Mouse (Mus musculus): ENCODE results near the gene Yipf1. TPM values are rescaled to one million over a fixed set of nuclear protein-coding genes. Genes with fewer than 3 reads are reported as not detected.
"Not testable (repeated sequence)": the region's sequence is repeated elsewhere in the genome, so short reads cannot be mapped to it uniquely, and the experiment has no call there.

The Yipf1 gene
- polyA plus RNA-seq, 1 experiment = 37.3 TPM

DNA sequence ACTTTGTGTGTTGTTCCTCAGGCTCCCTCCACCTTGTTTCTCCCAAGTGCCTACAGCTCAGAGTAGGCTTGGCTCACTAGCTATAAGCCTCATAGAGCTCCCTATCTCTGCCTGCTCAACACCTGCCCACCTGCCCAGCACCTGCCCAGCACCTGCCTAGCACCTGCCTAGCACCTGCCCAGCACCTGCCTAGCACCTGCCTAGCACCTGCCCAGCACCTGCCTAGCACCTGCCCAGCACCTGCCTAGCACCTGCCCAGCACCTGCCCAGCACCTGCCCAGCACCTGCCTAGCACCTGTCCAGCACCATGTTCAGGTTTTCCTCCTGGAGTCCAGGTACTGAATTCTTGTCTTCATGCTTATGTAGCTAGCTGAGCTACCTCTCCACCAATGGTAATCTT, 52.2 kb downstream of the Yipf1 start:
- H3K4me2 ChIP-seq (ENCODE audit: low read depth); H3K36me3 ChIP-seq (ENCODE audit: control insufficient read depth, insufficient read depth); H3K27me3 ChIP-seq (ENCODE audit: control insufficient read depth, insufficient read depth, insufficient read length); H3K4me3 ChIP-seq; H3ac ChIP-seq (ENCODE audit: control insufficient read depth, insufficient read length): not testable (repeated sequence)
- H3K79me2 ChIP-seq (ENCODE audit: control insufficient read depth, insufficient read depth) = peaks cover 18% of the 10 kb centered on the region
- TF ChIP-seq TCF3 (IDR thresholded peaks at IDR 0.05; ENCODE audit: insufficient read length, low read depth) = peak; percentile 71
- peak in 2 of 3 experiments; percentile 70 to 82 for TF ChIP-seq MYOG (IDR thresholded peaks at IDR 0.05; ENCODE audit: control insufficient read depth in 1 of 3, insufficient read depth in 1 of 3, insufficient read length in 2 of 3, low read depth in 2 of 3)
- peak in 2 of 3 experiments; percentile 34 to 63 for TF ChIP-seq MYOD1 (IDR thresholded peaks at IDR 0.05; ENCODE audit: control insufficient read depth in 1 of 3, insufficient read length in 2 of 3, low read depth in 2 of 3)

DNA sequence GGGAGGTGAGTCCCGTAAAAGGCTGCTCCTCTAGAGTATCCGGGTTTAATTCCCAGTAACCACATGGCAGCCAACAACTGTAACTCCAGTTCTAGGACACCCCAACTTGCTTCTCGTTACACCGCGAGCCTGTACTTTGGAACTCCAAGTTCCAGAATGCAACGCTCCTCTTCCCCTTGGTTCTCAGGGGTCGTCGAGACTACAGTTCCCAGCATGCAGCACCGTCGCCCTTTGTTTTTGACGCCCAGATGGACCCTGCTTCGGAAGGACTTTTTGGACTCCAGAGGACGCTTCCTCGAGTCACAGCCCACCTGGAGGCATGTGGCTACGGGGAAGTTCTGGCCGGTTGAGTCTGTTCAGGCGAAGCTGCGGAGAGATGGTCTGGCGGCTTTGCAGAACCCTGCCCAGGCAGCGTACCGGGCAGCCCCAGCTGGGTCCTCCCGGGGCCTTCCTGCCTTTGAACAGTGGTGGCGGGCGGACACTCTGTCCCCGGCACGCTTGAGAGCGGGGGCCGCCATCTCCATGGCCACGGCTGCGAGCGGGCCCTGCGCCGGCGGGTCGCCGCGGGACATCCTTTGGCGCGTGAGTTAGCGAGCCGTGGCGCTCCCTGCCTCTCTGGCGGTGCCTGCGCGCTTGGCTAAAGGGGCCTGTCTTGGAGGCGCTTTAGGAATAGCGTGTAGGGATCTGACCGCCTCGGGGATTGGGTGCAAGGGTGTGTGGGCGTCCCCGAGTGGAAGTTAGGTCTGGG, 53.6 kb downstream of the Yipf1 start, which contains the start of gene Ndc1:
Gene Ndc1, plus strand, starts transcription at position 218 of the 748 bp plus-strand sequence.
- peaks cover 18% of the 10 kb centered on the region for H3K79me2 ChIP-seq (ENCODE audit: control insufficient read depth, insufficient read depth)
- TF ChIP-seq CEBPB (IDR thresholded peaks at IDR 0.05; ENCODE audit: insufficient read depth, poor library complexity, severe bottlenecking) = no peak
- TF ChIP-seq MAX (IDR thresholded peaks at IDR 0.05; ENCODE audit: low read depth) = peak; percentile 97
- no peak for TF ChIP-seq MYOD1 (IDR thresholded peaks at IDR 0.05; ENCODE audit: control insufficient read depth in 1 of 3, insufficient read length in 2 of 3, low read depth in 2 of 3)
- peak; percentile 68 for TF ChIP-seq POLR2A (IDR thresholded peaks at IDR 0.05; ENCODE audit: insufficient read length, low read depth)
- TF ChIP-seq SRF (IDR thresholded peaks at IDR 0.05; ENCODE audit: control insufficient read depth, insufficient read length, low read depth) = no peak
- TF ChIP-seq POLR2AphosphoS2 (IDR thresholded peaks at IDR 0.05; ENCODE audit: insufficient read length, low read depth) = peak; percentile 59
- TF ChIP-seq TCF12 (IDR thresholded peaks at IDR 0.05; ENCODE audit: insufficient read depth, poor library complexity, severe bottlenecking) = no peak
- TF ChIP-seq E2F4 (IDR thresholded peaks at IDR 0.05; ENCODE audit: insufficient read depth) = peak; percentile 92
- TF ChIP-seq TCF3 (IDR thresholded peaks at IDR 0.05; ENCODE audit: insufficient read length, low read depth) = no peak

DNA sequence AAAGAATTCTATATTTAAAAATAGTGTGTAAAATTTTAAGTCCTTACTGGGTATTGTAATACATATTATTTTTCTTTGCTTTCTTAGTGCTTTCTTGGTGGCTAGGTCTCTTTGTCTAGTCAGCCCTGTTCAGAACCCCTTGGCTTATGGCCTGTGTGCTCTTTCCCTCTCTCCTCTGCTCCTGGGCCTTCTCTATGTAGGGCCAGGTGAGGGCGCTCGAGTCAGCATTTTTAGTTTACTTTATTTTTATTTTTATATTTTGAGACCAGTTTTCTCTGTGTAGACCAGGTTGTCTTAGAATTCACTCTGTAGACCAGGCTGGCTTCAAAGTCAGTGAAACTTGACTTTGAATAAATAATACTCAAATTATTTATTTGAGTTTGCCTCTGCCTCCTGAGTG, 58.1 kb downstream of the Yipf1 start:
- H3K36me3 ChIP-seq (ENCODE audit: control insufficient read depth, insufficient read depth) = peaks cover 26% of the 10 kb centered on the region
- TF ChIP-seq TCF3 (IDR thresholded peaks at IDR 0.05; ENCODE audit: insufficient read length, low read depth) (no peak), SRF (IDR thresholded peaks at IDR 0.05; ENCODE audit: control insufficient read depth, insufficient read length, low read depth) (no peak)
- no peak overlapping the region for H3K4me2 ChIP-seq (ENCODE audit: low read depth)

More for the DNA sequence above, 53.6 kb downstream of the Yipf1 start, which contains the start of gene Ndc1:
- Histone ChIP-seq H3K4me2 (ENCODE audit: low read depth) (peak within 1 kb of the TSS; percentile 82), H3ac (ENCODE audit: control insufficient read depth, insufficient read length) (peak within 1 kb of the TSS; percentile 92), H3K27me3 (ENCODE audit: control insufficient read depth, insufficient read depth, insufficient read length) (no peaks in the 10 kb centered on the region), H3K36me3 (ENCODE audit: control insufficient read depth, insufficient read depth) (peaks cover 12% of the 10 kb centered on the region), H3K4me3 (peak within 1 kb of the TSS; percentile 67)

DNA sequence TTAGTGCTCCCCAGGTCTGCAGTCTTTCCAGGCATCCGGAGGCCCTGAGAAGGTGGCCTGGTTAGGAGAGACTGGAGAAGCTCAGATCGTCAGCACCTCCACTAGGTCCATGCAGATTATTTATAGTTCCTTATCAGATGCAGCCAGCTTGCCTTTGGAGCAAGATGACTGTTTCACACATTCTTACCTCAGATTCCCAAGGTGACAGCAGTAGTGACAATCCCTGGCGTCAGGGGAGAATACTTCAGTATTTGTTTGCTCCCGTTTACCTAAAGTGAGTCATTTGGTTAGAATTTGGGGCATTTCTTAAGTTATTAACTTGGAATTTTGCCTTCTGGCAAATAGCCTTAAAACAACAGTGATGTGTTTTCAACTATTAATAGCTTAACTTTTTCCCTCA, 60.5 kb downstream of the Yipf1 start:
- Histone ChIP-seq H3ac (ENCODE audit: control insufficient read depth, insufficient read length) (no peak overlapping the region), H3K27me3 (ENCODE audit: control insufficient read depth, insufficient read depth, insufficient read length) (no peaks in the 10 kb centered on the region), H3K4me3 (no peak overlapping the region), H3K36me3 (ENCODE audit: control insufficient read depth, insufficient read depth) (peaks cover 26% of the 10 kb centered on the region), H3K4me2 (ENCODE audit: low read depth) (no peak overlapping the region), H3K79me2 (ENCODE audit: control insufficient read depth, insufficient read depth) (peaks cover 1% of the 10 kb centered on the region)
- TF ChIP-seq POLR2AphosphoS2 (IDR thresholded peaks at IDR 0.05; ENCODE audit: insufficient read length, low read depth) = no peak

More for the DNA sequence above, 58.1 kb downstream of the Yipf1 start:
- no peaks in the 10 kb centered on the region for H3K27me3 ChIP-seq (ENCODE audit: control insufficient read depth, insufficient read depth, insufficient read length)
- H3K79me2 ChIP-seq (ENCODE audit: control insufficient read depth, insufficient read depth) = peaks cover 18% of the 10 kb centered on the region
- no peak overlapping the region for H3K4me3 ChIP-seq
- H3ac ChIP-seq (ENCODE audit: control insufficient read depth, insufficient read length) = no peak overlapping the region

DNA sequence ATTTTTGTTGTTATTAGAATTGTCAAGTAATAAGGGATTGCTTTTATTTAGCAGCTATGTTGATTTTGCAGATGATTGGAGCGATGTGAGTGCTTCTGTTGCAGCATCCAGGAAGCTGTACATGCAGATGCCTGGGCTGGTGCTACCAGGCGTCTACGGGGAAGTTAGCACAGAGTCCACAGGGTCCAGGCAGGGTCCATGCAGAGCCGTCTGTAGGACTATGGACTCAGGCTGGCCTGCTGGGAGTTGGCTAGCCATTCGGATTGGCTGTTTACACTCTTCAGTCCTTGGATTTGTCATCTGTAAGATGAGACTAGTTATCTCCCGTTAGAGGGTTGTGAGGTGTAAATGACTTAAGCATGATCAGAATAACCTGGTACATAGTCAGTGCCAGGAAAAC, 64.8 kb downstream of the Yipf1 start:
- no peak overlapping the region for H3K4me3 ChIP-seq
- no peaks in the 10 kb centered on the region for H3K27me3 ChIP-seq (ENCODE audit: control insufficient read depth, insufficient read depth, insufficient read length)
- no peaks in the 10 kb centered on the region for H3K79me2 ChIP-seq (ENCODE audit: control insufficient read depth, insufficient read depth)
- H3ac ChIP-seq (ENCODE audit: control insufficient read depth, insufficient read length) = no peak overlapping the region
- TF ChIP-seq MYOD1 (IDR thresholded peaks at IDR 0.05; ENCODE audit: control insufficient read depth in 1 of 3, insufficient read length in 2 of 3, low read depth in 2 of 3) (no peak), E2F4 (IDR thresholded peaks at IDR 0.05; ENCODE audit: insufficient read depth) (no peak), CEBPB (IDR thresholded peaks at IDR 0.05; ENCODE audit: insufficient read depth, poor library complexity, severe bottlenecking) (no peak), USF1 (IDR thresholded peaks at IDR 0.05; ENCODE audit: low read depth) (no peak), MAX (IDR thresholded peaks at IDR 0.05; ENCODE audit: low read depth) (no peak), TCF3 (IDR thresholded peaks at IDR 0.05; ENCODE audit: insufficient read length, low read depth) (no peak), POLR2AphosphoS2 (IDR thresholded peaks at IDR 0.05; ENCODE audit: insufficient read length, low read depth) (no peak), SRF (IDR thresholded peaks at IDR 0.05; ENCODE audit: control insufficient read depth, insufficient read length, low read depth) (no peak), TCF12 (IDR thresholded peaks at IDR 0.05; ENCODE audit: insufficient read depth, poor library complexity, severe bottlenecking) (no peak), POLR2A (IDR thresholded peaks at IDR 0.05; ENCODE audit: insufficient read length, low read depth) (no peak), MYOG (IDR thresholded peaks at IDR 0.05; ENCODE audit: control insufficient read depth in 1 of 3, insufficient read depth in 1 of 3, insufficient read length in 2 of 3, low read depth in 2 of 3) (no peak), REST (IDR thresholded peaks at IDR 0.05; ENCODE audit: insufficient read depth, insufficient read length) (no peak)
- H3K4me2 ChIP-seq (ENCODE audit: low read depth) = no peak overlapping the region
- H3K36me3 ChIP-seq (ENCODE audit: control insufficient read depth, insufficient read depth) = peaks cover 21% of the 10 kb centered on the region
